Mouse (Mus musculus): Measurements from ENCODE around the gene Tnfsf14. TPM values are rescaled to one million over a fixed set of nuclear protein-coding genes. Genes with fewer than 3 reads are reported as not detected.

Tnfsf14 gene
- total RNA-seq, 2 experiments from 2014 or later: 5.5 to 15.6 TPM

- no peak for ATAC-seq (ENCODE audit: poor library complexity, severe bottlenecking)
Measured at GRCm38 (mm10) chr17:57139708-57140107, 54.3 kb downstream of the Tnfsf14 start.

Other genes with a start within 250 kb of the Tnfsf14 start
- not detected in 2 replicates for gene Acer1, start 212.1 kb downstream of the Tnfsf14 start, total RNA-seq (2015)
- 0.04 TPM in 1 of 2 replicates, not detected in the other for gene Acer1, start 212.1 kb downstream of the Tnfsf14 start, total RNA-seq (2017)
- gene Clpp, start 203.9 kb downstream of the Tnfsf14 start, total RNA-seq (2015): 19.1 and 20.0 TPM in 2 replicates
- 25.1 and 27.3 TPM in 2 replicates for gene Clpp, start 203.9 kb downstream of the Tnfsf14 start, total RNA-seq (2017)
- gene Alkbh7, start 196.8 kb downstream of the Tnfsf14 start, total RNA-seq (2015): 13.0 and 14.0 TPM in 2 replicates
- gene Alkbh7, start 196.8 kb downstream of the Tnfsf14 start, total RNA-seq (2017): 7.6 and 12.8 TPM in 2 replicates
- not detected in 2 replicates for gene Pspn, start 194.2 kb downstream of the Tnfsf14 start, total RNA-seq (2015)
- not detected in 2 replicates for gene Pspn, start 194.2 kb downstream of the Tnfsf14 start, total RNA-seq (2017)
- 41.1 and 45.2 TPM in 2 replicates for gene Gtf2f1, start 182.9 kb downstream of the Tnfsf14 start, total RNA-seq (2015)
- 88.0 and 95.6 TPM in 2 replicates for gene Gtf2f1, start 182.9 kb downstream of the Tnfsf14 start, total RNA-seq (2017)
- not detected in 2 replicates for gene Gm17949, start 182.7 kb downstream of the Tnfsf14 start, total RNA-seq (2015)
- not detected in 2 replicates for gene Gm17949, start 182.7 kb downstream of the Tnfsf14 start, total RNA-seq (2017)
- 56.0 and 66.5 TPM in 2 replicates for gene Khsrp, start 162.7 kb downstream of the Tnfsf14 start, total RNA-seq (2015)
- gene Khsrp, start 162.7 kb downstream of the Tnfsf14 start, total RNA-seq (2017): 43.9 and 57.7 TPM in 2 replicates
- not detected in 2 replicates for gene Slc25a41, start 152.5 kb downstream of the Tnfsf14 start, total RNA-seq (2015)
- gene Slc25a41, start 152.5 kb downstream of the Tnfsf14 start, total RNA-seq (2017): not detected in 2 replicates
- 0.51 TPM in 1 of 2 replicates, not detected in the other for gene Crb3, start 135.1 kb downstream of the Tnfsf14 start, total RNA-seq (2015)
- gene Crb3, start 135.1 kb downstream of the Tnfsf14 start, total RNA-seq (2017): not detected in 2 replicates
- 4.1 and 5.8 TPM in 2 replicates for gene Slc25a23, start 134.3 kb downstream of the Tnfsf14 start, total RNA-seq (2015)
- gene Slc25a23, start 134.3 kb downstream of the Tnfsf14 start, total RNA-seq (2017): 0.49 and 0.77 TPM in 2 replicates
- 69.7 and 73.9 TPM in 2 replicates for gene Dennd1c, start 115.7 kb downstream of the Tnfsf14 start, total RNA-seq (2015)
- 21.2 and 35.8 TPM in 2 replicates for gene Dennd1c, start 115.7 kb downstream of the Tnfsf14 start, total RNA-seq (2017)
- gene Tubb4a, start 106.4 kb downstream of the Tnfsf14 start, total RNA-seq (2015): 0.13 TPM in 1 of 2 replicates, not detected in the other
- gene Tubb4a, start 106.4 kb downstream of the Tnfsf14 start, total RNA-seq (2017): 0.11 and 0.41 TPM in 2 replicates
- gene Tnfsf9, start 88.9 kb downstream of the Tnfsf14 start, total RNA-seq (2015): 3.9 and 6.3 TPM in 2 replicates
- 1.5 and 2.2 TPM in 2 replicates for gene Tnfsf9, start 88.9 kb downstream of the Tnfsf14 start, total RNA-seq (2017)
- not detected in 2 replicates for gene Cd70, start 44.4 kb downstream of the Tnfsf14 start, total RNA-seq (2015)
- gene Cd70, start 44.4 kb downstream of the Tnfsf14 start, total RNA-seq (2017): not detected in 2 replicates
- 699 and 776 TPM in 2 replicates for gene C3, start 34.0 kb upstream of the Tnfsf14 start, total RNA-seq (2015)
- 1,145 and 1,156 TPM in 2 replicates for gene C3, start 34.0 kb upstream of the Tnfsf14 start, total RNA-seq (2017)
- 36.6 and 39.1 TPM in 2 replicates for gene Gpr108, start 54.3 kb upstream of the Tnfsf14 start, total RNA-seq (2015)
- 36.6 and 37.7 TPM in 2 replicates for gene Gpr108, start 54.3 kb upstream of the Tnfsf14 start, total RNA-seq (2017)
- gene Trip10, start 55.3 kb upstream of the Tnfsf14 start, total RNA-seq (2015): 3.6 and 5.4 TPM in 2 replicates
- gene Trip10, start 55.3 kb upstream of the Tnfsf14 start, total RNA-seq (2017): 9.0 and 9.4 TPM in 2 replicates
- 84.7 and 92.2 TPM in 2 replicates for gene Vav1, start 84.9 kb upstream of the Tnfsf14 start, total RNA-seq (2015)
- gene Vav1, start 84.9 kb upstream of the Tnfsf14 start, total RNA-seq (2017): 307 and 321 TPM in 2 replicates
- gene Adgre1, start 164.5 kb upstream of the Tnfsf14 start, total RNA-seq (2015): 53.0 and 62.3 TPM in 2 replicates
- gene Adgre1, start 164.5 kb upstream of the Tnfsf14 start, total RNA-seq (2017): 107 and 116 TPM in 2 replicates